Mouse (Mus musculus) forebrain, embryonic 16.5 days (tissue): Measurements from ENCODE around the gene Vstm2l. TPM values are rescaled to one million over a fixed set of nuclear protein-coding genes. Genes with fewer than 3 reads are reported as not detected.
A peak's percentile ranks its signal among the peaks of the same experiment; 100 is the strongest.

Experiments
- ATAC-seq: fragments of 200-750 bp; cut with Nextera tagmentation; 2 replicates; pipeline ENCODE4 v1.8.0; 2017; ENCODE audit warnings: mild to moderate bottlenecking, moderate library complexity
- H3K27ac ChIP-seq: fragments of 300-500 bp; sonication (generic); 2 replicates; pipeline ENCODE4 v1.5.1; 2014; ENCODE audit warnings: low read length, control low read depth
- H3K27me3 ChIP-seq: fragments of 300-500 bp; sonication (generic); replicated peaks from 2 replicates; pipeline ENCODE4 v1.6.1; 2014; ENCODE audit warnings: low read length; ENCODE audit not compliant: control insufficient read depth, insufficient read depth
- H3K36me3 ChIP-seq: fragments of 300-500 bp; sonication (generic); 2 replicates; pipeline ENCODE4 v1.6.1; 2014; ENCODE audit not compliant: control insufficient read depth, insufficient read depth
- H3K4me1 ChIP-seq: fragments of 300-500 bp; sonication (generic); replicated peaks from 2 replicates; pipeline ENCODE4 v1.6.1; 2014; ENCODE audit warnings: low read length; ENCODE audit not compliant: control insufficient read depth, insufficient read depth
- H3K4me2 ChIP-seq: fragments of 300-500 bp; sonication (generic); 2 replicates; pipeline ENCODE4 v1.6.1; 2014; ENCODE audit warnings: mild to moderate bottlenecking, low read length, control low read depth
- H3K4me3 ChIP-seq: fragments of 300-500 bp; sonication (generic); replicated peaks from 2 replicates; pipeline ENCODE4 v1.5.1; 2014; ENCODE audit warnings: mild to moderate bottlenecking, low read length, control low read depth
- H3K9ac ChIP-seq: fragments of 300-500 bp; sonication (generic); replicated peaks from 2 replicates; pipeline ENCODE4 v1.6.1; 2014; ENCODE audit warnings: low read depth, low read length, control low read depth
- H3K9me3 ChIP-seq: fragments of 300-500 bp; sonication (generic); 2 replicates; pipeline ENCODE4 v1.6.1; 2016; ENCODE audit warnings: low read length; ENCODE audit not compliant: control insufficient read depth
- WGBS: fragments of 180-500 bp; shearing (Covaris S2); extraction: QIAGEN DNeasy Blood & Tissue Kit; methylation state at CpG from one replicate; pipeline ENCODE4 v1.1.7; 2014; 5-methylcytosine and 5-hydroxymethylcytosine counted together
- polyA plus RNA-seq: library from polyadenylated mRNA; unstranded; fragments of >200 nt; fragmentation: Nextera tagmentation; extraction: Ambion mirVana; gene quantifications from 2 replicates; pipeline ENCODE4 v1.2.1, GENCODE M21; 2015

The Vstm2l gene
- polyA plus RNA-seq, 1 experiment from 2014 or later = 6.6 TPM

DNA sequence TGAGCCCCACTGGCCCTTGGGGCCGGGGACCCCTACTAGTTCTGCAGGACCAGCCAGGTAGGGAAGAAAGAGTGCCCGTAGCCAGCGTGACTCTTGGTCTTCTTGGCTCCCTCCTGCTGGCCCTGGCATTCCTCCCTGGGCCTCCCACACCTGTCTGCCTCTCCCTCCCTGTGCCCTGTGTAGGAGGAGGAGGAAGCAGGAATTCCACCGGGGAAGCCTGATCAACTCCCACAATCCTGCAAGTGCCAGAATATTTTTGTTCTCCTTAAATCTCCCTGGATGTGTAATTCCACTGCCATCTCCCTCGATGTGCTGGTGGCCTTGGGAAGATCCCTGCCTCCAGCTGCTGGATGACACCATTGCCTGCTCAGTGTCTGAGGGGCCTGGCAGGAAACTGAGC is 10.1 kb downstream of the Vstm2l start:
- no peak overlapping the region for H3K9ac ChIP-seq
- WGBS = 73% methylated on average over 5 of the region's 5 CpGs
- H3K27me3 ChIP-seq = no peaks in the 10 kb centered on the region; the same call in none of the 2 replicates
- H3K4me1 ChIP-seq = peaks cover 25% of the 10 kb centered on the region
- H3K36me3 ChIP-seq = no peaks in the 10 kb centered on the region
- no peak overlapping the region for H3K4me2 ChIP-seq
- ATAC-seq = no peak
- no peaks in the 10 kb centered on the region for H3K9me3 ChIP-seq
- H3K27ac ChIP-seq = no peak overlapping the region
- H3K4me3 ChIP-seq = no peak overlapping the region

GRCm38 (mm10) chr2:157926502-157926901 is 12.0 kb downstream of the Vstm2l start:
- no peaks in the 10 kb centered on the region for H3K36me3 ChIP-seq
- no peaks in the 10 kb centered on the region for H3K9me3 ChIP-seq
- WGBS = 20% methylated on average over 7 of the region's 7 CpGs
- no peaks in the 10 kb centered on the region; the same call in 1 of the 2 replicates for H3K27me3 ChIP-seq
- ATAC-seq = no peak
- H3K4me3 ChIP-seq = no peak overlapping the region
- H3K4me1 ChIP-seq = peaks cover 21% of the 10 kb centered on the region
- no peak overlapping the region for H3K27ac ChIP-seq
- H3K4me2 ChIP-seq = no peak overlapping the region
- H3K9ac ChIP-seq = no peak overlapping the region

GRCm38 (mm10) chr2:157926927-157927326 is 12.5 kb downstream of the Vstm2l start:
- no peak for ATAC-seq
- Histone ChIP-seq H3K4me1 (peaks cover 19% of the 10 kb centered on the region), H3K27ac (no peak overlapping the region)

GRCm38 (mm10) chr2:157927397-157927796 is 12.9 kb downstream of the Vstm2l start:
- ATAC-seq = 0 out of 2 replicates have a peak, but pooled peaks have one; percentile 14
- WGBS = 43% methylated on average over 20 of the region's 20 CpGs
- no peak overlapping the region for H3K27ac ChIP-seq
- no peak overlapping the region for H3K4me3 ChIP-seq
- no peaks in the 10 kb centered on the region; the same call in 1 of the 2 replicates for H3K27me3 ChIP-seq
- peaks cover 19% of the 10 kb centered on the region for H3K4me1 ChIP-seq
- H3K9me3 ChIP-seq = no peaks in the 10 kb centered on the region
- no peaks in the 10 kb centered on the region for H3K36me3 ChIP-seq
- H3K9ac ChIP-seq = 0 out of 2 replicates have a peak overlapping the region, but pooled peaks have one; percentile 25
- no peak overlapping the region for H3K4me2 ChIP-seq

More at GRCm38 (mm10) chr2:157926927-157927326, 12.5 kb downstream of the Vstm2l start:
- no peak overlapping the region for H3K4me3 ChIP-seq
- no peaks in the 10 kb centered on the region for H3K36me3 ChIP-seq
- no peak overlapping the region for H3K4me2 ChIP-seq
- H3K27me3 ChIP-seq = no peaks in the 10 kb centered on the region; the same call in 1 of the 2 replicates
- H3K9ac ChIP-seq = no peak overlapping the region
- WGBS = 51% methylated on average over 3 of the region's 3 CpGs
- H3K9me3 ChIP-seq = no peaks in the 10 kb centered on the region

GRCm38 (mm10) chr2:157927815-157928214 is 13.4 kb downstream of the Vstm2l start:
- H3K27me3 ChIP-seq = no peaks in the 10 kb centered on the region; the same call in 1 of the 2 replicates
- no peak overlapping the region for H3K4me3 ChIP-seq
- H3K9ac ChIP-seq = 0 out of 2 replicates have a peak overlapping the region, but pooled peaks have one; percentile 25
- H3K4me1 ChIP-seq = peaks cover 19% of the 10 kb centered on the region
- H3K36me3 ChIP-seq = no peaks in the 10 kb centered on the region
- H3K4me2 ChIP-seq = no peak overlapping the region
- no peak overlapping the region for H3K27ac ChIP-seq
- no peaks in the 10 kb centered on the region for H3K9me3 ChIP-seq
- WGBS = 14% methylated on average over 2 of the region's 2 CpGs
- ATAC-seq = 0 out of 2 replicates have a peak, but pooled peaks have one; percentile 26

DNA sequence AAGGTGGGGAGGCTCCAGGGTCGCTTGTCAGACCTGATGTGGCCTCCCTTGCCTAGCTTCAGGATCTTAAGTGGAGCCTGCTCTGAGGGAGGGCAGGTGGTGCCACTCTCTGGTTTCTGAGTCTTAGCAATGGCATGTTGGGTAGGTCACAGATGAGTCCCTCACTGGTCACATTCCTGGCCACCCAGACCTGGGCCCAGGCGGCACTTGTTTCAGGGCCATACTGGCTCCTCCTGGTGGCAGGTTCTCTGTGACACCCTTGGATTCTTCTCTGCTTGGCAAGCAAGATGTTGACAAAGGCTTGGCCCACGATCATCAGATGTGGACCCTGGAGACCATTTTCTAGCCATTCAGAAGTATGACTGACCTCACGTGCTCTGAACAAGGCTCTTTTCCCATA is 18.2 kb downstream of the Vstm2l start:
- H3K27ac ChIP-seq = no peak overlapping the region

DNA sequence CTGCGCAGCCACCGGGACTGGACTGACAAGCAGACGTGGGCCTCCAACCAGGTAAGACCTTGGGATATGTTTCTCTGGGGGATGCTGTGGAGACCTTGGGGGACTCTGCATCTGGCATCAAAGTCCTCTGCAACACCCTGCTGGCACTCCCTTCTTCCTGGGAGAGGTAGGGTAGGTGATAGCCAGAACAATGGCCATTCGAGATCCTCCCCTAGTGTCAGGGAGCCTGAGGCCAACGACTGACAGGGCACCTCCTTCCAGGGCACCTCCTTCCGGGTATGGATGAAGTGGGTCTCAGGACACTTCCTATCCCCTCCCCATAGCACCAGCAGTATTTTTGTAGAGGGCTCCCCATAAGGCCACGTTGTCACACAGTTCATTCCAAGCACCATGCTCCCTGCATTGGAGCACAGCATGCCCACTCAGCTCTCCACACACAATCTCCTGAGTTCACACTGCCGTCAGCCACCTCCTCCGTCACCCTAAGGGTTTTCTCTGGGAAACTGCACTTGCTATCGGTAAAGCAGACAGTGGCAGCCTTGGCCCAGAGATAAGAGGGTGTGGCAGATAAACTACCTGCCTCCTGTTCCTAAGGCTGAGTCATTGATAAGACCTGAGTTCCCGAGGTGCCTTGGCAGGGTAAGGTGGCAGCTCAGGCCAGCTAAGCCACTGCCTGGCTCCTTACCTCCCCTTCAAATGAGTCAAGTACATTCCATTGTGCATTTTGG is 21.2 kb downstream of the Vstm2l start:
- no peak overlapping the region for H3K9ac ChIP-seq
- ATAC-seq = no peak
- H3K4me1 ChIP-seq = peaks cover 6% of the 10 kb centered on the region; the same call in 1 of the 2 replicates
- H3K27ac ChIP-seq = no peak overlapping the region
- H3K4me3 ChIP-seq = no peak overlapping the region
- WGBS = 82% methylated on average over 11 of the region's 11 CpGs
- H3K27me3 ChIP-seq = peaks cover 9% of the 10 kb centered on the region; the same call in 1 of the 2 replicates
- no peaks in the 10 kb centered on the region for H3K36me3 ChIP-seq
- no peaks in the 10 kb centered on the region for H3K9me3 ChIP-seq
- no peak overlapping the region for H3K4me2 ChIP-seq

More for the DNA sequence above, 18.2 kb downstream of the Vstm2l start:
- Histone ChIP-seq H3K4me2 (no peak overlapping the region), H3K4me1 (peaks cover 3% of the 10 kb centered on the region), H3K9ac (no peak overlapping the region), H3K27me3 (no peaks in the 10 kb centered on the region), H3K9me3 (no peaks in the 10 kb centered on the region), H3K36me3 (no peaks in the 10 kb centered on the region), H3K4me3 (no peak overlapping the region)
- 72% methylated on average over 4 of the region's 4 CpGs for WGBS
- ATAC-seq = no peak

DNA sequence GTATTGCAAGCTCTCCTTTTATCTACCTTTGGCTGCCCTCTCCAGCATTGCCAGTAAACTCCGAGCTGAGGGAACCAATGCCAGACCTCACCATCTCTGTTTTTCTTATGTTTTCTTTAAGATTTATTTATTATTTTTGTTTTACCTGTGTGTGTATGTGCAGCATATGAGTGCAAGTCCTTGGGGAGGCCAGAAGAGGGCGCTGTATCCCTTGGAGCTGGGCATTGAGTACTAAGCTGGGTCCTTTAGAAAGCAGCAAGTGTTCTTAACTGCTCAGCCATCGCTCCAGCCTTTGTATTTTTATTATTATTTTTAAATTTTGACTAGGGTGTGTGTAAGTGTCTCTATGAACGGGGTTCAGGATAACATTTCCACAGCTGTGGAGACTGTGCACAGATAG is 22.2 kb downstream of the Vstm2l start:
- Histone ChIP-seq H3K27me3 (peaks cover 12% of the 10 kb centered on the region; the same call in 1 of the 2 replicates), H3K27ac (no peak overlapping the region), H3K36me3 (no peaks in the 10 kb centered on the region), H3K4me2 (no peak overlapping the region), H3K9ac (no peak overlapping the region), H3K4me3 (no peak overlapping the region), H3K4me1 (peaks cover 16% of the 10 kb centered on the region), H3K9me3 (no peaks in the 10 kb centered on the region)
- ATAC-seq = no peak
- 83% methylated on average over 4 of the region's 4 CpGs for WGBS

DNA sequence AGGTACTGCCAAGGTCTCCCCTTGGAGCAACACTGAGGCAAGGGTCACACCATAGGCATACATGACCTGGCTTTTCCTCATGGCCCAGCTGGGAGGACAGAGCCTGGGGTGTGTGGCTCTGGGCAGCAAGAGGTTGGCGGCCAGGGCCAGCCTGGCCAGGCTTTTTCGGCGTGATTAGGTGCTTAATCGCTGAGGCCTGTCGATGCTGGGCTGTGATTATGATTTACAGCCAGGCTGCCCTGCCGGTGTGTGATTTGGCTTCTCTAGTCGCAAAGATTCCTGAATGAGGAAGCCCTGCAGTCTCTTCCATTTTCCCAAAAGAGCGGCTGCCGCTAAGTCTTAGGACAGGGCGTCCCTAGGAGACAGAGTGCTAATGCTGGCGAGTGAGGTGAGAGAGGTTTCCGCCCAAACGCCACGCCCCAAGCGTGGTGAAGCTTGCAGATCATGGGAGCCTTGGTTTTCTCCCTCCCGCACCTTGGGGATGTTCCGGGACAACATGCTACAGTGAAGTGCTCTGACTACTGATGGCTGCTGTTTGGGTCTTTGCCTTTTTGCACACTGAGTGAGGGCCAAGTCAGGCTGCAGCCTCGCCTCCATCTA is 26.2 kb downstream of the Vstm2l start:
- no peak overlapping the region for H3K4me3 ChIP-seq
- no peak overlapping the region; the same call in 1 of the 2 replicates for H3K9ac ChIP-seq
- H3K9me3 ChIP-seq = no peaks in the 10 kb centered on the region
- ATAC-seq = no peak
- 6% methylated on average over 18 of the region's 18 CpGs for WGBS
- no peak overlapping the region for H3K4me2 ChIP-seq
- peaks cover 31% of the 10 kb centered on the region for H3K4me1 ChIP-seq
- no peak overlapping the region for H3K27ac ChIP-seq
- H3K27me3 ChIP-seq = peaks cover 16% of the 10 kb centered on the region; the same call in 1 of the 2 replicates
- no peaks in the 10 kb centered on the region for H3K36me3 ChIP-seq
